Mouse (Mus musculus) thymus, adult 18-20 months (tissue): ENCODE measurements around the gene Paqr5.

Experiments
- DNase-seq, 2 experiments: peaks; one replicate each; pipeline ENCODE4 v3.0.0; 2022; ENCODE audit warnings: mixed read lengths in 2 of 2

Gene Paqr5

DNA sequence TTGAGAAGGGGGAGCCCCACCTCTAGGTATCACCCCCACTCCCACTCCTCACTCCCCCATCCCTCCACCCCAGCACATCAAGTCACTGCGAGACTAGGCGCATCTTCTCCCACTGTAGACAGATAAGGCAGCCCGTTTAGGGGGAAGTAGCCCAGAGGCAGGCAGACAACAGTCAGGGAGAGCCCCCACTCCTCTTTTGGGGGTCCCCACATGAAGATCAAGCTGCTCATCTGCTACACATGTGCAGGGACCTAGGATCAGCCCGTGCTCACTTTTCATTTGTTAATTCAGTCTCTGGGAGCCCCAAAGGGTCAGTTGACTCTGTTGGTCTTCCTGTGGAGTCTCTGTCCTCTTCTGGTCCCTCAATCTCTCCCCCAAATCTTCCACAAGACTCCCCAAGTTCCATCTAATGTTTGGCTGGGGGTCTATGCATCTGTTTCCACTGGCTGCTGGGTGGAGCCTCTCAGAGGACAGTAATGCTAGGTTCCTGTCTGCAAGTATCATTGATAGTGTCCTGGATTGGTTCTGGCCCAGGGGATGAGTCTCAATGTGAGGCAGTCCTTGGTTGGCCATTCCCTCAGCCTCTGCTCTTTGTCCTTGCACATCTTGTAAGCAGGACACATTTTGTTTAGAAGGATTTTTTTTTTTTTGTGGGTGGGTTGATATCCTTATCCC lies 118.9 kb downstream of the Paqr5 start:
- DNase-seq: no peak

DNA sequence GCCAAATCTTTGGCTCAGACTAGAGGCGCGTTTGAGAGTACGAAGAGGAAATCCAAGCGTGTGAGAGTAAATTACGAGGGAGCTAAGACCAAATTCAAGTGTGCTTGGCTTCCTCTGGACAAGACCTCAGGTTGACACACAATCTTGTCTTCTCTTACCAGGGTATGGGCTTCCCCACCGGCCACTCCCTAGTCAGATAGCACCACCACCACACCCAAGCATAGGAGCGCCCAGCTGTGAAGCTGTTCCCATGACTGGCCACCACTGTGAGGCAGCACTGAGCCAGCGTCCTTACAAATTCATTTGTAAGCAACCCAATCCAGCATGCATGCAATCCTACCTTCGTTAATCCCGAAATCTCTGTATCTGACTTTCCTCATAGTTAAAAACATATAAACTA lies 119.7 kb downstream of the Paqr5 start:
- peak; percentile 24 to 30 for DNase-seq

DNA sequence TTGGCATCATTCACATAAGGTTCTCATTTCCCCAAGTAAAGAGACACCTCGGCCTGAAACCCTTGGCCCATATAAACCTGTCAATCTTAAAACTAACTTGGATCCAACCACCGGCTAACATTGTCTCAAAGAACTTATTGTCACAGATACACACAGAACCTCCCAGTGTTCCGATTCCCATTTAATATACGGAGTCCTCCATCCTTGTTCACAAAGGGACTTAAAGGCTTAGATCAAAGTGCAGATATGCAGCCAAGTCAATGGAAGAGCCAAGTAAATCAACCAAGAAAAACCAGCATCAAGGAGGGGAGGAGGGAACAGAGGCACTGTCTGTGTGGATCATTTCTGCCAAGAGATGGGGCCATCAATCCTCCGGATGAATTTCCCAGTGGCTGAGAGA lies 121.1 kb downstream of the Paqr5 start:
- DNase-seq: no peak

DNA sequence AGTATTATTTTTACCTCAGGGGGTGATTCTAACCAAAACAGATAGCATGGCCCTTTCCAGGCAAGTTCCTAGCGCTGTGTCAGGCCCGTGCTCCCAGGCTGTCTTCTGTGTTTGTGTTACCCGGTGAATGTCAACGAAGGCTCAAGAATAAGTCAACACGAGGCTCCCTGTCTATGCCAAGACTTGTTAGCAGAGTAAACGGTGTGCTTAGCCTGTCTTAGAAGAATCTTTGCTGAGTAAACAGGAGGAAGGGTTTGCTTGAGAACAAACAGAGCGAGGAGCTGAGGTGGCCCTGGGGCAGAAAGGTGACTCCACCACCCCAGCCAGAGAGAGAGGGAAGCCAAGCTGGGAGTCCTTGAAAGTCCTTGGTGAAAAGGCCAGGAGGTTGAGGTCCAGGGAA lies 122.5 kb downstream of the Paqr5 start:
- no peak for DNase-seq
